Mouse (Mus musculus) adrenal gland, postnatal 10 days (tissue): ENCODE data around the gene Sycp1. TPM values are rescaled to one million over a fixed set of nuclear protein-coding genes. Genes with fewer than 3 reads are reported as not detected.

Source experiments
- total RNA-seq, 2 experiments: library from RNA; stranded (reverse); gene quantifications; 2 replicates each; pipeline ENCODE4 v1.2.3; 2021

Sycp1 gene
- total RNA-seq, 2 experiments from 2014 or later = not detected

Other genes starting within 250 kb of the Sycp1 start
- gene Tspan2, start 201.6 kb downstream of the Sycp1 start, total RNA-seq = 10 to 100 TPM; 12.3 to 17.1 TPM
- not detected for gene Tshb, start 153.4 kb downstream of the Sycp1 start, total RNA-seq
- under 1 TPM; 0.36 to 0.45 TPM for gene Nr1h5, start 28.0 kb upstream of the Sycp1 start, total RNA-seq
- 10 to 100 TPM; 66.9 to 90.1 TPM for gene Sike1, start 59.6 kb upstream of the Sycp1 start, total RNA-seq
- 100 to 1,000 TPM; 307 to 342 TPM for gene Csde1, start 84.3 kb upstream of the Sycp1 start, total RNA-seq
- 10 to 100 TPM; 83.3 to 99.7 TPM for gene Nras, start 122.2 kb upstream of the Sycp1 start, total RNA-seq
- gene Ampd1, start 137.9 kb upstream of the Sycp1 start, total RNA-seq = 10 to 100 TPM in 1 of 2 experiments, 1 to 10 TPM in 1; 8.3 to 19.9 TPM
- 1 to 10 TPM; 2.0 to 3.4 TPM for gene Dennd2c, start 166.5 kb upstream of the Sycp1 start, total RNA-seq
- 10 to 100 TPM; 51.7 to 59.0 TPM for gene Bcas2, start 235.6 kb upstream of the Sycp1 start, total RNA-seq